Mouse (Mus musculus): Measurements from ENCODE around the gene Dqx1. TPM values are rescaled to one million over a fixed set of nuclear protein-coding genes. Genes with fewer than 3 reads are reported as not detected.

Dqx1 gene
- total RNA-seq, 1 experiment: 3.7 TPM

DNA sequence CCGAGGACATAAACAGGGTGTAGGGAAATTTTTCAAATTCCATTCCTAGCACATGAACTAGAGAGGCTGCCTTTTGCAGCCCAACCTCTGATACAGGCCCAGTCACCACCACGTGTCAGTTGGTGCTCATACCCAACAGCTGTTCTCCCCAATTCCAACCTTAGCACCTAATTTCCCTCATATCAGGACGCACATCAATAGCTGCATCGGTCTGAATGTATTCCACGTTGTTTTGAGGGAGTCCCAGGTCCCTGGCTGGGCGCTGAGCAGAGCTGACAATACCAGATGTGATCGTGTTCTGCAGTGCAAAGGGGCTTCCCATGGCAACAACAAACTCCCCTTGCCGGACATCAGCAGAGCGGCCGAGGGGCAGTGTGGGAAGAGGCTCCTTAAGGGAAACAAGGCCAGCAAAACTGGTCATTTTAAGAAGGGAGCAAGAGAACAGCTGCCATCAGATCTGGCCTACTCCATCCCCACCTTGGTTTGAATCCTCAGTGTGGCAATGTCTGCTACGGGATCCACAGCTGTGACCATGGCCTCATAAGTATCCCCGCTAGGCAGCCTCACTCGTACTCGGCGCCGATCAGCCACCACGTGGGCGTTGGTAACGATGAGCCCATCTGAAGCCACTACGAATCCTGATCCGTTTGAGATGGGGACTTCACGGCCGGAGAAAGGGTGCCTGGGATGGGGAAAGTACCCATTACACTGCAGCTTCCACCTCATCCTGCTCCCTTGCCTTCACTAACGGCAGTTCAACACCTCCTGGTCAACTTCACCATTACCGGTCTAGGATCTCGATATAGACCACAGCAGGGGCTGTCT is 4.3 kb upstream of the Dqx1 start:
- Histone ChIP-seq H3K9ac (ENCODE audit: insufficient read depth, low read depth, low read length, poor library complexity, severe bottlenecking) (peak overlapping the region; percentile 95), H3K36me3 (ENCODE audit: control insufficient read depth, insufficient read depth, low read length, poor library complexity, severe bottlenecking) (peaks cover 19% of the 10 kb centered on the region), H3K9me3 (ENCODE audit: control insufficient read depth, insufficient read depth, low read depth, low read length) (no peaks in the 10 kb centered on the region), H3K4me1 (ENCODE audit: control insufficient read depth in 2 of 2, insufficient read depth in 2 of 2, low read length in 2 of 2, poor library complexity in 1 of 2) (peaks cover 0 to 8% of the 10 kb centered on the region in 2 experiments; a peak in 1 of 4 replicates), H3K27ac (ENCODE audit: insufficient read depth, low read depth, low read length, poor library complexity, severe bottlenecking) (no peak overlapping the region), H3K4me3 (ENCODE audit: insufficient read depth in 1 of 2, low read depth in 1 of 2, low read length in 2 of 2, poor library complexity in 1 of 2, severe bottlenecking in 1 of 2) (peak overlapping the region; percentile 89 to 97)
- no peak for DNase-seq (ENCODE audit: low read depth, low spot score)
- in situ Hi-C loops (cut with MboI; ENCODE audit: low sequenced_read_pairs in 2 of 2, unreplicated experiment in 2 of 2): loop anchor here (25.0 kb wide), 2 partner anchors 659 to 1534 kb away; partner anchors contain the start of genes Cyp26b1 (in 1 of the 2) and Vax2 (in 1 of the 2)
- TF ChIP-seq HCFC1 (IDR thresholded peaks at IDR 0.05; ENCODE audit: borderline replicate concordance, insufficient read depth, low read length) (no peak), MAFK (IDR thresholded peaks at IDR 0.05; ENCODE audit: insufficient read depth, low read depth, low read length) (no peak), CHD2 (IDR thresholded peaks at IDR 0.05; ENCODE audit: low read depth, low read length) (no peak), ZC3H11A (IDR thresholded peaks at IDR 0.05; ENCODE audit: borderline replicate concordance, low read depth, low read length) (no peak), ZNF384 (IDR thresholded peaks at IDR 0.05; ENCODE audit: low read depth, low read length) (no peak)

DNA sequence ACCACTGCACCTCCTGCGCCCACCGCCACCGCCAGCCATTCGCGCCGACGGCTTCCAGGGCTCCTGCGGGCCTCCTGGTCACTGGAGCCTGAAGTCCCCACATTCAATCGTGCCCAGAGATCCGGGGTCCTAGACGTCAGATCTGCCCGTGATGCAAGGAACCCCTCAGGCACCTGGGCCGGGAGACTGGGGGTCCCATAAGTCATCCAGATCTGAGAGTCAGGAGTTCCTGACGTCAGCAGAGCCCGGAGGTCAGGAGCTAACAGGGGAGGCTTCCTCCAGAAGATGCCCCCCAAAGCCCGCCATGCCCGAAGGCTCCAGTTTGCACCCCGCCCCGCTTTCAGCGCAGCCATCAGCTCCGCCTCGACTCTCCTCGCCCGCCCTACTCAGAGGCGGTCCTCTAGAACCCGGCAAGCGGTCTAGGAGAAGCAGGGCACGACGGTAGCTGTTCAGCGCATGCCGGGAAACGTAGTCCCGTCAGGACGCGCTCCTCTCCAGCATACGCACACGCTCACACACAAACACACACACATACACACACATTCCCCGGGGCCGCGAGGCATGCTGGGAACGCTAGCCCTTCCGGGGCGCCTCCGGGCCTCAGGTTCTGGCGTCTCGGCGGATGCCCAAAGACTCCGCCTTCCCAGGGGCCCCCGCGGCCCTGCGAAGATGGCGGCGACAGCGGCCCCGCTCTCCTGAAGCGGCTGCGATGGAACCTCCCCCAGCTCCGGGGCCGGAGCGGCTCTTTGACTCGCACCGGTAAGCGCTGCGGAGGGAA is 3.4 kb upstream of the Dqx1 start, which contains the start of gene Aup1:
TSS of gene Aup1 (plus strand) at position 448 of the 778 bp plus-strand sequence.
- H3K27ac ChIP-seq (ENCODE audit: insufficient read depth, low read depth, low read length, poor library complexity, severe bottlenecking): peak within 1 kb of the TSS; percentile 70; the same call in 1 of the 2 replicates
- peaks cover 0 to 9% of the 10 kb centered on the region in 2 experiments; a peak in 1 of 4 replicates for H3K4me1 ChIP-seq (ENCODE audit: control insufficient read depth in 2 of 2, insufficient read depth in 2 of 2, low read length in 2 of 2, poor library complexity in 1 of 2)
- in situ Hi-C loops (cut with MboI; ENCODE audit: low sequenced_read_pairs in 2 of 2, unreplicated experiment in 2 of 2): loop anchor here (25.0 kb wide), 2 partner anchors 658 to 1533 kb away; partner anchors contain the start of genes Cyp26b1 (in 1 of the 2) and Vax2 (in 1 of the 2)
- no peak for TF ChIP-seq MAFK (IDR thresholded peaks at IDR 0.05; ENCODE audit: insufficient read depth, low read depth, low read length)
- TF ChIP-seq CHD2 (IDR thresholded peaks at IDR 0.05; ENCODE audit: low read depth, low read length): 0 out of 2 replicates have a peak, but pooled peaks have one; percentile 45
- peak; percentile 99 for TF ChIP-seq HCFC1 (IDR thresholded peaks at IDR 0.05; ENCODE audit: borderline replicate concordance, insufficient read depth, low read length)
- no peak for TF ChIP-seq ZNF384 (IDR thresholded peaks at IDR 0.05; ENCODE audit: low read depth, low read length)
- TF ChIP-seq ZC3H11A (IDR thresholded peaks at IDR 0.05; ENCODE audit: borderline replicate concordance, low read depth, low read length): no peak
- H3K9ac ChIP-seq (ENCODE audit: insufficient read depth, low read depth, low read length, poor library complexity, severe bottlenecking): peak within 1 kb of the TSS; percentile 95
- DNase-seq (ENCODE audit: low read depth, low spot score): peak; percentile 98
- no peaks in the 10 kb centered on the region for H3K9me3 ChIP-seq (ENCODE audit: control insufficient read depth, insufficient read depth, low read depth, low read length)
- peaks cover 19% of the 10 kb centered on the region for H3K36me3 ChIP-seq (ENCODE audit: control insufficient read depth, insufficient read depth, low read length, poor library complexity, severe bottlenecking)
- H3K4me3 ChIP-seq (ENCODE audit: insufficient read depth in 1 of 2, low read depth in 1 of 2, low read length in 2 of 2, poor library complexity in 1 of 2, severe bottlenecking in 1 of 2): peak within 1 kb of the TSS; percentile 89 to 97

DNA sequence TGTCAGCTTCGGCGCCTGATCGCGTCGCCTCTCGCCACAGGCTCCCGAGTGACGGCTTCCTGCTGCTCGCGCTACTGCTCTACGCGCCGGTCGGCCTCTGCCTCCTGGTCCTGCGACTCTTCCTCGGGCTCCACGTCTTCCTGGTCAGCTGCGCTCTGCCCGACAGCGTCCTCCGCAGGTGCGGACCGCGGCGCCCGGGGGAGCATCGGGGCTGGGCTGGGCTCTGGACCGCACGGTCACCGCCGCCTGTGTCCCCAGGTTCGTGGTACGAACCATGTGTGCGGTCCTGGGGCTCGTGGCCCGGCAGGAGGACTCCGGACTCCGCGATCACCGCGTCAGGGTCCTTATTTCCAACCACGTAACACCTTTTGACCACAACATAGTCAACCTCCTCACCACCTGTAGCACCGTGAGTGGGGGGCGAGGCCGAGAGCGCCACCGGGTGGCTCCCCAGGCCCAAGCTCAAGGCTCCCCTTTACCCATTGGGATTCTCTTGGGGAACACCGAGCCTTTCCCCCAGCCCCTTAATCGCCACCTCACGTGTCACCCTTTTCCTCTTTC is 2.7 kb upstream of the Dqx1 start, which contains the start of gene Htra2:
TSS of gene Htra2 (minus strand) at position 403 of the 561 bp plus-strand sequence.
- H3K9me3 ChIP-seq (ENCODE audit: control insufficient read depth, insufficient read depth, low read depth, low read length): no peaks in the 10 kb centered on the region
- TF ChIP-seq MAFK (IDR thresholded peaks at IDR 0.05; ENCODE audit: insufficient read depth, low read depth, low read length) (no peak), ZNF384 (IDR thresholded peaks at IDR 0.05; ENCODE audit: low read depth, low read length) (no peak)
- H3K4me1 ChIP-seq (ENCODE audit: control insufficient read depth in 2 of 2, insufficient read depth in 2 of 2, low read length in 2 of 2, poor library complexity in 1 of 2): peaks cover 0 to 9% of the 10 kb centered on the region in 2 experiments; a peak in 1 of 4 replicates
- no peak for DNase-seq (ENCODE audit: low read depth, low spot score)
- peak within 1 kb of the TSS; percentile 89 to 97 for H3K4me3 ChIP-seq (ENCODE audit: insufficient read depth in 1 of 2, low read depth in 1 of 2, low read length in 2 of 2, poor library complexity in 1 of 2, severe bottlenecking in 1 of 2)
- in situ Hi-C loops (cut with MboI; ENCODE audit: low sequenced_read_pairs in 2 of 2, unreplicated experiment in 2 of 2): loop anchor here (25.0 kb wide), 2 partner anchors 657 to 1532 kb away; partner anchors contain the start of genes Cyp26b1 (in 1 of the 2) and Vax2 (in 1 of the 2)
- peak within 1 kb of the TSS; percentile 70; the same call in 1 of the 2 replicates for H3K27ac ChIP-seq (ENCODE audit: insufficient read depth, low read depth, low read length, poor library complexity, severe bottlenecking)
- peak within 1 kb of the TSS; percentile 95 for H3K9ac ChIP-seq (ENCODE audit: insufficient read depth, low read depth, low read length, poor library complexity, severe bottlenecking)
- peaks cover 19% of the 10 kb centered on the region for H3K36me3 ChIP-seq (ENCODE audit: control insufficient read depth, insufficient read depth, low read length, poor library complexity, severe bottlenecking)

DNA sequence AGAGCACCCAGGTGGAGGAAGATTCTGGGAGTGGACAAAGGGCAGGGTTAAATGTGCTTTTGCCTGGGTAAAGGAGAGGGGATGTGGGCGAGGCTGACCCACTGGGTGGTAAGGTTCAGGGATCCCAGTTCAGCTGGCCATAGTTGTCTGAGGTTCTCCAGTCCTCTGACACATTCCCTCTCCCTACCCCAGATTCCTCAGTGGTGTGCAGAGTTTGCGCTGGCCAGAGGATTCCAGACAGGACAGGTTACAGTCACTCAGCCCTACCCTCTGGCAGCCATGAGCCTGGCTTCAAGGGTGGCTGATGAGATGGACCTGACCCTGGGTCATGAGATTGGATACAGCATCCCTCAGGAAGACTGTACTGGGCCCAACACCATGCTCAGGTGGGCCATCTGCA is 1.1 kb downstream of the Dqx1 start:
- Histone ChIP-seq H3K36me3 (ENCODE audit: control insufficient read depth, insufficient read depth, low read length, poor library complexity, severe bottlenecking) (peaks cover 16% of the 10 kb centered on the region), H3K4me3 (ENCODE audit: insufficient read depth in 1 of 2, low read depth in 1 of 2, low read length in 2 of 2, poor library complexity in 1 of 2, severe bottlenecking in 1 of 2) (no peak overlapping the region), H3K4me1 (ENCODE audit: control insufficient read depth in 2 of 2, insufficient read depth in 2 of 2, low read length in 2 of 2, poor library complexity in 1 of 2) (peaks cover 0 to 7% of the 10 kb centered on the region in 2 experiments; a peak in 1 of 4 replicates), H3K27ac (ENCODE audit: insufficient read depth, low read depth, low read length, poor library complexity, severe bottlenecking) (no peak overlapping the region), H3K9me3 (ENCODE audit: control insufficient read depth, insufficient read depth, low read depth, low read length) (no peaks in the 10 kb centered on the region), H3K9ac (ENCODE audit: insufficient read depth, low read depth, low read length, poor library complexity, severe bottlenecking) (no peak overlapping the region)
- in situ Hi-C loops (cut with MboI; ENCODE audit: low sequenced_read_pairs in 2 of 2, unreplicated experiment in 2 of 2): loop anchor here (25.0 kb wide), 2 partner anchors 654 to 1529 kb away; partner anchors contain the start of genes Cyp26b1 (in 1 of the 2) and Vax2 (in 1 of the 2)
- no peak for DNase-seq (ENCODE audit: low read depth, low spot score)
- no peak for TF ChIP-seq HCFC1 (IDR thresholded peaks at IDR 0.05; ENCODE audit: borderline replicate concordance, insufficient read depth, low read length)
- TF ChIP-seq ZNF384 (IDR thresholded peaks at IDR 0.05; ENCODE audit: low read depth, low read length): no peak
- no peak for TF ChIP-seq ZC3H11A (IDR thresholded peaks at IDR 0.05; ENCODE audit: borderline replicate concordance, low read depth, low read length)
- TF ChIP-seq CHD2 (IDR thresholded peaks at IDR 0.05; ENCODE audit: low read depth, low read length): no peak
- no peak for TF ChIP-seq MAFK (IDR thresholded peaks at IDR 0.05; ENCODE audit: insufficient read depth, low read depth, low read length)

All from ES-E14 (cell line).